19 mouse cellular contexts compared by ENCODE assay signal in genomic region chr4:104715857-104716256, GRCm38 (mm10). TPM values are rescaled to one million over a fixed set of nuclear protein-coding genes. Genes with fewer than 3 reads are reported as not detected.
A peak's percentile ranks its signal among the peaks of the same experiment; 100 is the strongest.
DNase-seq lines count a peak whose midpoint lies in the region; ATAC-seq lines count a peak whose summit lies in the region.
"Had no signal": no experiment of that assay in that cellular context is flagged by ENCODE, and none has a peak within 500 bp of the region (broad histone marks: within the 10 kb centered on the region; RNA-seq: fewer than 3 reads in every experiment).

No protein-coding gene starts in this region.

- no peaks in the 10 kb centered on the region for H3K27me3 ChIP-seq in forebrain, embryonic 15.5 days
- no peaks in the 10 kb centered on the region for H3K27me3 ChIP-seq in forebrain, embryonic 10.5 days (ENCODE audit: poor library complexity, severe bottlenecking)
- H3K27me3 ChIP-seq in forebrain, embryonic 16.5 days (replicated peaks; ENCODE audit: control insufficient read depth, insufficient read depth, low read length): no peaks in the 10 kb centered on the region
- H3K27me3 ChIP-seq in intestine, embryonic 15.5 days (replicated peaks): no peaks in the 10 kb centered on the region
- no peaks in the 10 kb centered on the region for H3K27me3 ChIP-seq in midbrain, embryonic 13.5 days
- H3K27me3 ChIP-seq: heart, embryonic 12.5 days had no signal

- no peaks in the 10 kb centered on the region for H3K9me3 ChIP-seq in forebrain, embryonic 15.5 days
- H3K9me3 ChIP-seq in forebrain, embryonic 10.5 days: no peaks in the 10 kb centered on the region
- no peaks in the 10 kb centered on the region for H3K9me3 ChIP-seq in forebrain, embryonic 16.5 days (ENCODE audit: control insufficient read depth, low read length)
- H3K9me3 ChIP-seq in intestine, embryonic 15.5 days: no peaks in the 10 kb centered on the region
- H3K9me3 ChIP-seq in midbrain, embryonic 13.5 days: no peaks in the 10 kb centered on the region
- H3K9me3 ChIP-seq: embryonic facial prominence, embryonic 10.5 days; heart, embryonic 12.5 days; hindbrain, embryonic 10.5 days had no signal

- H3K36me3 ChIP-seq in forebrain, embryonic 15.5 days: no peaks in the 10 kb centered on the region
- no peaks in the 10 kb centered on the region for H3K36me3 ChIP-seq in forebrain, embryonic 10.5 days (replicated peaks)
- no peaks in the 10 kb centered on the region for H3K36me3 ChIP-seq in forebrain, embryonic 16.5 days (ENCODE audit: control insufficient read depth, insufficient read depth)
- H3K36me3 ChIP-seq in intestine, embryonic 15.5 days: no peaks in the 10 kb centered on the region
- H3K36me3 ChIP-seq in midbrain, embryonic 13.5 days: no peaks in the 10 kb centered on the region
- H3K36me3 ChIP-seq: embryonic facial prominence, embryonic 10.5 days; heart, embryonic 12.5 days; hindbrain, embryonic 10.5 days had no signal

- no peak for ATAC-seq in forebrain, embryonic 15.5 days (replicated peaks)
- no peak for ATAC-seq in forebrain, embryonic 16.5 days
- ATAC-seq in intestine, embryonic 15.5 days: 0 out of 2 replicates have a peak, but pooled peaks have one; percentile 19
- no peak for ATAC-seq in midbrain, embryonic 13.5 days

- 0 out of 2 replicates have a peak overlapping the region, but pooled peaks have one; percentile 42 for H3K27ac ChIP-seq in forebrain, embryonic 15.5 days (replicated peaks)
- no peak overlapping the region for H3K27ac ChIP-seq in forebrain, embryonic 10.5 days
- 0 out of 2 replicates have a peak overlapping the region, but pooled peaks have one; percentile 24 for H3K27ac ChIP-seq in forebrain, embryonic 16.5 days (ENCODE audit: low read length)
- H3K27ac ChIP-seq in intestine, embryonic 15.5 days: no peak overlapping the region
- no peak overlapping the region for H3K27ac ChIP-seq in midbrain, embryonic 13.5 days
- H3K27ac ChIP-seq: embryonic facial prominence, embryonic 10.5 days; heart, adult 2 months; hindbrain, embryonic 10.5 days; hindbrain, embryonic 14.5 days had no signal

- no peak overlapping the region for H3K9ac ChIP-seq in forebrain, embryonic 15.5 days (replicated peaks)
- H3K9ac ChIP-seq in forebrain, embryonic 16.5 days (replicated peaks; ENCODE audit: low read depth, low read length): no peak overlapping the region
- no peak overlapping the region for H3K9ac ChIP-seq in intestine, embryonic 15.5 days
- H3K9ac ChIP-seq in midbrain, embryonic 13.5 days (replicated peaks): no peak overlapping the region
- H3K9ac ChIP-seq: heart, embryonic 12.5 days; hindbrain, embryonic 14.5 days had no signal

- no peak overlapping the region for H3K4me2 ChIP-seq in forebrain, embryonic 15.5 days (replicated peaks)
- no peak overlapping the region for H3K4me2 ChIP-seq in forebrain, embryonic 16.5 days (ENCODE audit: low read length)
- no peak overlapping the region for H3K4me2 ChIP-seq in intestine, embryonic 15.5 days (replicated peaks)
- H3K4me2 ChIP-seq in midbrain, embryonic 13.5 days (replicated peaks): no peak overlapping the region
- H3K4me2 ChIP-seq: heart, embryonic 12.5 days; hindbrain, embryonic 14.5 days had no signal

- no peak for DNase-seq in forebrain, embryonic 10.5 days (ENCODE audit: extremely low spot score, low spot score)
- DNase-seq in ovary, adult 18-20 months (ENCODE audit: low spot score): no peak
- DNase-seq: adrenal gland, adult 2 months; cerebellum, adult 11 months; cerebellum, adult 9-11 months; cerebellum, postnatal 36 days; gastrocnemius, postnatal 14 days; heart, adult 2 months; kidney, adult 11 months had no signal

- 72% methylated on average over 6 of the region's 6 CpGs for WGBS in forebrain, embryonic 15.5 days
- WGBS in forebrain, embryonic 10.5 days: 90% methylated on average over 6 of the region's 6 CpGs
- WGBS in forebrain, embryonic 16.5 days: 74% methylated on average over 6 of the region's 6 CpGs
- 75% methylated on average over 6 of the region's 6 CpGs for WGBS in intestine, embryonic 15.5 days
- WGBS in midbrain, embryonic 13.5 days: 78% methylated on average over 6 of the region's 6 CpGs

- no peak overlapping the region for H3K4me3 ChIP-seq in forebrain, embryonic 15.5 days
- no peak overlapping the region for H3K4me3 ChIP-seq in forebrain, embryonic 10.5 days
- no peak overlapping the region for H3K4me3 ChIP-seq in forebrain, embryonic 16.5 days (replicated peaks; ENCODE audit: low read length)
- H3K4me3 ChIP-seq in intestine, embryonic 15.5 days (replicated peaks): no peak overlapping the region
- no peak overlapping the region for H3K4me3 ChIP-seq in midbrain, embryonic 13.5 days (replicated peaks)
- H3K4me3 ChIP-seq: embryonic facial prominence, embryonic 10.5 days; heart, adult 2 months; heart, embryonic 12.5 days; hindbrain, embryonic 10.5 days had no signal

- H3K4me1 ChIP-seq in forebrain, embryonic 15.5 days: peaks cover 56% of the 10 kb centered on the region
- H3K4me1 ChIP-seq in forebrain, embryonic 10.5 days: peaks cover 31% of the 10 kb centered on the region
- H3K4me1 ChIP-seq in forebrain, embryonic 16.5 days (replicated peaks; ENCODE audit: control insufficient read depth, insufficient read depth, low read length): peaks cover 30% of the 10 kb centered on the region
- H3K4me1 ChIP-seq in intestine, embryonic 15.5 days (replicated peaks): 0 out of 2 replicates have a peak, but pooled peaks cover 9% of the 10 kb centered on the region
- peaks cover 28% of the 10 kb centered on the region for H3K4me1 ChIP-seq in midbrain, embryonic 13.5 days (replicated peaks)

RNA-seq across cellular contexts. Expression of gene C8b, which starts 50.3 kb away (rescaled TPM):
- polyA plus RNA-seq in forebrain, embryonic 15.5 days (2015; fragmentation: Nextera tagmentation; extraction: Ambion mirVana): 0.18 TPM in 1 of 2 replicates, not detected in the other
- 0.11 TPM in 1 of 2 replicates, not detected in the other for polyA plus RNA-seq in forebrain, embryonic 10.5 days (2016; fragmentation: Nextera tagmentation; extraction: Ambion mirVana)
- polyA plus RNA-seq in forebrain, embryonic 16.5 days (2015; fragmentation: Nextera tagmentation; extraction: Ambion mirVana): 0.25 TPM in 1 of 2 replicates, not detected in the other
- 0.52 and 0.81 TPM in 2 replicates for polyA plus RNA-seq in intestine, embryonic 15.5 days (2015; fragmentation: Nextera tagmentation; extraction: Ambion mirVana)
- polyA plus RNA-seq in midbrain, embryonic 13.5 days (2015; fragmentation: Nextera tagmentation; extraction: Ambion mirVana): not detected in 2 replicates
- polyA plus RNA-seq: embryonic facial prominence, embryonic 14.5 days; gonadal fat pad, adult 2 months; heart, adult 2 months; heart, embryonic 12.5 days had no signal

Comparison
In these comparisons a context has a peak if more than half of its experiments do, and no peak if none do; other contexts are left out.
1. H3K27ac ChIP-seq: peak in forebrain, embryonic 15.5 days (single experiment) and forebrain, embryonic 16.5 days (single experiment); none in forebrain, embryonic 10.5 days (single experiment), intestine, embryonic 15.5 days (single experiment) and midbrain, embryonic 13.5 days (single experiment).